Mouse (Mus musculus) heart, adult 10 weeks (tissue): Measurements from ENCODE around the gene Ryr3. TPM values are rescaled to one million over a fixed set of nuclear protein-coding genes. Genes with fewer than 3 reads are reported as not detected.

Source experiments
- polyA plus RNA-seq: library from polyadenylated mRNA; stranded (reverse); fragments of 350-450 nt; fragmentation: Illumina TruSeq; extraction: RNeasy Lipid Tissue Mini Kit (QIAGEN cat#74804); gene quantifications from one replicate; pipeline ENCODE4 v1.2.3, GENCODE M21; 2014; ENCODE audit warnings: low read depth, low replicate concordance

Ryr3 gene
- 2.4 TPM for polyA plus RNA-seq

GRCm38 (mm10) chr2:113216746-113217461 lies at the start of gene Ryr3:
Gene Ryr3, minus strand, starts transcription at chr2:113217096.

Other genes starting within 250 kb of the Ryr3 start
- gene Tmco5b, start 68.6 kb upstream of the Ryr3 start, polyA plus RNA-seq, result not detected
- gene Fmn1, start 110.6 kb upstream of the Ryr3 start, polyA plus RNA-seq, result 1.3 TPM